Mouse (Mus musculus): ENCODE data around the gene Zdhhc1. TPM values are rescaled to one million over a fixed set of nuclear protein-coding genes. Genes with fewer than 3 reads are reported as not detected.

Gene Zdhhc1
- total and polyA plus RNA-seq, 2 experiments from 2014 or later, result 19.1 to 56.2 TPM

- no peak overlapping the region for H3K4me3 ChIP-seq (ENCODE audit: low read depth, low read length)
- no peaks in the 10 kb centered on the region for H3K9me3 ChIP-seq (replicated peaks; ENCODE audit: control insufficient read depth, low read length)
- peaks cover 19% of the 10 kb centered on the region for H3K27me3 ChIP-seq (ENCODE audit: control insufficient read depth, insufficient read depth, low read length)
- ATAC-seq (ENCODE audit: insufficient read depth, low read depth), result no peak
- no peak overlapping the region for H3K9ac ChIP-seq (replicated peaks; ENCODE audit: low read depth, low read length)
- H3K4me1 ChIP-seq (ENCODE audit: control insufficient read depth, insufficient read depth), result peaks cover 16% of the 10 kb centered on the region
- H3K4me2 ChIP-seq (ENCODE audit: low read depth, low read length), result no peak overlapping the region
- H3K36me3 ChIP-seq (replicated peaks; ENCODE audit: control insufficient read depth, insufficient read depth, low read length), result peaks cover 38% of the 10 kb centered on the region
- no peak overlapping the region for H3K27ac ChIP-seq (ENCODE audit: low read depth)
- TF ChIP-seq CTCF (IDR thresholded peaks at IDR 0.05; ENCODE audit: low read depth) (no peak), EP300 (IDR thresholded peaks at IDR 0.05; ENCODE audit: low read depth) (no peak)
- WGBS, result 80% methylated on average over 21 of the region's 21 CpGs
- no peak for DNase-seq (ENCODE audit: low spot score)
Observed at GRCm38 (mm10) chr8:105521995-105522769, 25.5 kb upstream of the Zdhhc1 start.

- H3K4me2 ChIP-seq (ENCODE audit: low read depth, low read length), result no peak overlapping the region
- 18% methylated on average over 3 of the region's 3 CpGs for WGBS
- peaks cover 30% of the 10 kb centered on the region for H3K27me3 ChIP-seq (ENCODE audit: control insufficient read depth, insufficient read depth, low read length)
- DNase-seq (ENCODE audit: low spot score) (no peak), ATAC-seq (ENCODE audit: insufficient read depth, low read depth) (no peak)
- no peak for TF ChIP-seq EP300 (IDR thresholded peaks at IDR 0.05; ENCODE audit: low read depth)
- TF ChIP-seq CTCF (IDR thresholded peaks at IDR 0.05; ENCODE audit: low read depth), result no peak
- H3K36me3 ChIP-seq (replicated peaks; ENCODE audit: control insufficient read depth, insufficient read depth, low read length), result peaks cover 35% of the 10 kb centered on the region
- no peak overlapping the region for H3K9ac ChIP-seq (replicated peaks; ENCODE audit: low read depth, low read length)
- no peak overlapping the region for H3K27ac ChIP-seq (ENCODE audit: low read depth)
- peaks cover 19% of the 10 kb centered on the region for H3K4me1 ChIP-seq (ENCODE audit: control insufficient read depth, insufficient read depth)
- no peak overlapping the region for H3K4me3 ChIP-seq (ENCODE audit: low read depth, low read length)
- no peaks in the 10 kb centered on the region for H3K9me3 ChIP-seq (replicated peaks; ENCODE audit: control insufficient read depth, low read length)
Observed at GRCm38 (mm10) chr8:105521061-105521460, 24.4 kb upstream of the Zdhhc1 start.

- H3K4me2 ChIP-seq (ENCODE audit: low read depth, low read length), result no peak overlapping the region
- peaks cover 34% of the 10 kb centered on the region for H3K36me3 ChIP-seq (replicated peaks; ENCODE audit: control insufficient read depth, insufficient read depth, low read length)
- peaks cover 23% of the 10 kb centered on the region for H3K4me1 ChIP-seq (ENCODE audit: control insufficient read depth, insufficient read depth)
- H3K27ac ChIP-seq (ENCODE audit: low read depth), result no peak overlapping the region
- H3K27me3 ChIP-seq (ENCODE audit: control insufficient read depth, insufficient read depth, low read length), result peaks cover 32% of the 10 kb centered on the region
- WGBS, result 57% methylated on average over 5 of the region's 5 CpGs
- H3K4me3 ChIP-seq (ENCODE audit: low read depth, low read length), result no peak overlapping the region
- TF ChIP-seq CTCF (IDR thresholded peaks at IDR 0.05; ENCODE audit: low read depth) (no peak), EP300 (IDR thresholded peaks at IDR 0.05; ENCODE audit: low read depth) (no peak)
- DNase-seq (ENCODE audit: low spot score) (no peak), ATAC-seq (ENCODE audit: insufficient read depth, low read depth) (no peak)
- no peaks in the 10 kb centered on the region for H3K9me3 ChIP-seq (replicated peaks; ENCODE audit: control insufficient read depth, low read length)
- H3K9ac ChIP-seq (replicated peaks; ENCODE audit: low read depth, low read length), result no peak overlapping the region
Observed at GRCm38 (mm10) chr8:105520521-105520920, 23.8 kb upstream of the Zdhhc1 start.

GRCm38 (mm10) chr8:105519591-105519990 is 22.9 kb upstream of the Zdhhc1 start:
- Histone ChIP-seq H3K9me3 (replicated peaks; ENCODE audit: control insufficient read depth, low read length) (no peaks in the 10 kb centered on the region), H3K4me3 (ENCODE audit: low read depth, low read length) (no peak overlapping the region), H3K9ac (replicated peaks; ENCODE audit: low read depth, low read length) (no peak overlapping the region), H3K27ac (ENCODE audit: low read depth) (no peak overlapping the region), H3K36me3 (replicated peaks; ENCODE audit: control insufficient read depth, insufficient read depth, low read length) (peaks cover 25% of the 10 kb centered on the region), H3K4me2 (ENCODE audit: low read depth, low read length) (no peak overlapping the region), H3K27me3 (ENCODE audit: control insufficient read depth, insufficient read depth, low read length) (peaks cover 39% of the 10 kb centered on the region), H3K4me1 (ENCODE audit: control insufficient read depth, insufficient read depth) (peaks cover 23% of the 10 kb centered on the region)
- TF ChIP-seq CTCF (IDR thresholded peaks at IDR 0.05; ENCODE audit: low read depth), result no peak
- TF ChIP-seq EP300 (IDR thresholded peaks at IDR 0.05; ENCODE audit: low read depth), result no peak
- ATAC-seq (ENCODE audit: insufficient read depth, low read depth), result no peak
- DNase-seq (ENCODE audit: low spot score), result no peak
- 19% methylated on average over 2 of the region's 2 CpGs for WGBS

DNA sequence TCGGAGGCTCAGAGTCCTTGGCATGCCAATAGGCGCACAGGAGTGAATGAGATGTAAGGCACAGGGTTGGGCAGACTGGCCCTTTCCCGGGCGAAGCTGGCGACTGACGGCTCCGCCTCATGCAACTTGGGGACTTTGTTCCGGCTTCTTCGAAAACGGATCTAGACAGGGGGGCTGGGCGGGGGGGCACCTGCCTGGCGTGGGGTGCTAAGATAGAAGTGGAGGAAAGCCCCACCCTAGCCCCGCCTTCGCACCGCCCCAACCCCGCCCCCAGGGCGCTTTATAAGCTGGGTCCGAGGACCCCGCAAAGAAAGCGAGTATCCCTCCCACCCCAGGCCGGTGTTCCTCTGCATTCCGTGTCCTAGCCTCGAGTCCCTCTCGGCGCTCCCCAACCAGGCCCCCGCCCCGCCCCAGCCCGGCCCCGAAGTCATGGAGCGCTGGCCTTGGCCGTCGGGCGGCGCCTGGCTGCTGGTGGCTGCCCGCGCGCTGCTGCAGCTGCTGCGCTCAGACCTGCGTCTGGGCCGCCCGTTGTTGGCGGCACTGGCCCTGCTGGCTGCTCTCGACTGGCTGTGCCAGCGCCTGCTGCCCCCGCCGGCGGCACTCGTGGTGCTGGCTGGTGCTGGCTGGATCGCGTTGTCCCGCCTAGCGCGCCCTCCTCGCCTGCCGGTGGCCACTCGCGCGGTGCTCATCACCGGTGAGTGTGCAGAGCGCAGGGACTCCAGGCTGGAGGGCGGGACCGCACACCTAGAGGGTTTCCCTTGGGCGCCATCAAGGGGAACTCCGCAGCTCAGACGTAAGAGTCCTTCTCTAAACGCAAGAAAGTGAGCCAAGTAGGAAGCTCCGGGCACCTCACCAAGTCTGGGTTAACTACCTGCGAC is 22.0 kb upstream of the Zdhhc1 start, which contains the start of gene Hsd11b2:
Gene Hsd11b2 (plus strand): TSS at position 320 of the 878 bp plus-strand sequence.
- WGBS, result 1% methylated on average over 64 of the region's 68 CpGs
- TF ChIP-seq CTCF (IDR thresholded peaks at IDR 0.05; ENCODE audit: low read depth) (no peak), EP300 (IDR thresholded peaks at IDR 0.05; ENCODE audit: low read depth) (no peak)
- H3K4me2 ChIP-seq (ENCODE audit: low read depth, low read length), result peak within 1 kb of the TSS; percentile 85
- no peak within 1 kb of the TSS for H3K27ac ChIP-seq (ENCODE audit: low read depth)
- H3K9ac ChIP-seq (replicated peaks; ENCODE audit: low read depth, low read length), result peak within 1 kb of the TSS; percentile 52
- DNase-seq (ENCODE audit: low spot score) (no peak), ATAC-seq (ENCODE audit: insufficient read depth, low read depth) (peak; percentile 31)
- H3K4me3 ChIP-seq (ENCODE audit: low read depth, low read length), result peak within 1 kb of the TSS; percentile 52
- H3K27me3 ChIP-seq (ENCODE audit: control insufficient read depth, insufficient read depth, low read length), result peaks cover 39% of the 10 kb centered on the region
- H3K4me1 ChIP-seq (ENCODE audit: control insufficient read depth, insufficient read depth), result peaks cover 23% of the 10 kb centered on the region
- peaks cover 16% of the 10 kb centered on the region; the same call in 1 of the 2 replicates for H3K36me3 ChIP-seq (replicated peaks; ENCODE audit: control insufficient read depth, insufficient read depth, low read length)
- H3K9me3 ChIP-seq (replicated peaks; ENCODE audit: control insufficient read depth, low read length), result no peaks in the 10 kb centered on the region
